Mouse (Mus musculus) erythroblast, embryonic 14.5 days (primary cell): ENCODE results near the gene Acnat1. TPM values are rescaled to one million over a fixed set of nuclear protein-coding genes. Genes with fewer than 3 reads are reported as not detected.
"Not testable (repeated sequence)": the region's sequence is repeated elsewhere in the genome, so short reads cannot be mapped to it uniquely, and the experiment has no call there.

Experiments
- H3K27me3 ChIP-seq: 2 replicates; pipeline ENCODE4 v1.6.1; 2012; ENCODE audit warnings: inconsistent platforms; ENCODE audit not compliant: control insufficient read depth
- H3K36me3 ChIP-seq: 2 replicates; pipeline ENCODE4 v1.6.1; 2012; ENCODE audit warnings: mild to moderate bottlenecking, inconsistent platforms; ENCODE audit not compliant: control insufficient read depth
- H3K4me1 ChIP-seq: 2 replicates; pipeline ENCODE4 v1.6.1; 2012; ENCODE audit warnings: inconsistent platforms; ENCODE audit not compliant: control insufficient read depth
- H3K4me3 ChIP-seq: replicated peaks from 2 replicates; pipeline ENCODE3; 2012; ENCODE audit warnings: moderate library complexity, mild to moderate bottlenecking, inconsistent platforms
- H3K9me3 ChIP-seq: 2 replicates; pipeline ENCODE4 v1.6.1; 2012; ENCODE audit warnings: low read length, inconsistent platforms, mixed read lengths; ENCODE audit not compliant: control insufficient read depth
- GATA1 ChIP-seq: IDR thresholded peaks from 2 replicates; pipeline ENCODE4 v1.6.1; 2012; ENCODE audit warnings: low read length, inconsistent platforms, mixed read lengths
- TAL1 ChIP-seq: IDR thresholded peaks from 3 replicates; pipeline ENCODE4 v1.6.1; 2012; ENCODE audit warnings: low read length, inconsistent platforms, mixed read lengths
- polyA plus RNA-seq: library from polyadenylated mRNA; stranded (reverse); fragments of >175 nt; gene quantifications from 2 replicates; pipeline ENCODE4 v1.2.3, GENCODE M21; 2012

Gene Acnat1
- polyA plus RNA-seq, 1 experiment = not detected

GRCm38 (mm10) chr4:49469435-49470151 is 4.1 kb downstream of the Acnat1 start:
- TF ChIP-seq GATA1 (no peak), TAL1 (no peak)
- Histone ChIP-seq H3K36me3 (no peaks in the 10 kb centered on the region), H3K4me3 (no peak overlapping the region), H3K9me3 (peaks cover 11% of the 10 kb centered on the region), H3K4me1 (peaks cover 19% of the 10 kb centered on the region), H3K27me3 (no peaks in the 10 kb centered on the region)

- H3K9me3 ChIP-seq = peaks cover 11% of the 10 kb centered on the region
- H3K4me3 ChIP-seq = no peak overlapping the region
- H3K27me3 ChIP-seq = no peaks in the 10 kb centered on the region
- no peaks in the 10 kb centered on the region for H3K4me1 ChIP-seq
- no peak for TF ChIP-seq TAL1
- no peak for TF ChIP-seq GATA1
- H3K36me3 ChIP-seq = no peaks in the 10 kb centered on the region
These were observed 6.4 kb downstream of the Acnat1 start for GRCm38 (mm10) chr4:49467360-49467759.

GRCm38 (mm10) chr4:49456171-49456570 is 17.5 kb downstream of the Acnat1 start:
- Histone ChIP-seq H3K9me3 (no peaks in the 10 kb centered on the region), H3K36me3 (no peaks in the 10 kb centered on the region), H3K4me3 (no peak overlapping the region), H3K27me3 (no peaks in the 10 kb centered on the region), H3K4me1 (peaks cover 28% of the 10 kb centered on the region)
- TF ChIP-seq GATA1 (no peak), TAL1 (no peak)

GRCm38 (mm10) chr4:49451848-49452551 is 21.7 kb downstream of the Acnat1 start:
- Histone ChIP-seq H3K9me3 (no peaks in the 10 kb centered on the region), H3K36me3 (no peaks in the 10 kb centered on the region; the same call in 1 of the 2 replicates), H3K4me3 (no peak overlapping the region), H3K27me3 (no peaks in the 10 kb centered on the region), H3K4me1 (peaks cover 32% of the 10 kb centered on the region)
- no peak for TF ChIP-seq GATA1
- TF ChIP-seq TAL1 = no peak

- H3K27me3 ChIP-seq, H3K4me3 ChIP-seq, H3K9me3 ChIP-seq, H3K36me3 ChIP-seq: not testable (repeated sequence)
- peaks cover 32% of the 10 kb centered on the region for H3K4me1 ChIP-seq
These were observed 22.4 kb downstream of the Acnat1 start for GRCm38 (mm10) chr4:49451133-49451847.

- H3K9me3 ChIP-seq, H3K4me1 ChIP-seq, H3K36me3 ChIP-seq, H3K27me3 ChIP-seq, H3K4me3 ChIP-seq: not testable (repeated sequence)
These were observed 36.7 kb downstream of the Acnat1 start for GRCm38 (mm10) chr4:49436968-49437367.

GRCm38 (mm10) chr4:49410151-49410550 is 63.6 kb downstream of the Acnat1 start:
- H3K9me3 ChIP-seq, H3K4me1 ChIP-seq, H3K4me3 ChIP-seq, H3K27me3 ChIP-seq, H3K36me3 ChIP-seq: not testable (repeated sequence)

- not testable (repeated sequence) for H3K4me1 ChIP-seq, H3K9me3 ChIP-seq, H3K36me3 ChIP-seq, H3K27me3 ChIP-seq, H3K4me3 ChIP-seq
These were observed 65.8 kb downstream of the Acnat1 start, which contains the start of gene Acnat2 for GRCm38 (mm10) chr4:49407957-49408356. Gene Acnat2 (minus strand): TSS chr4:49408151.

Other genes with a start within 250 kb of the Acnat1 start
- not detected in 2 replicates for gene Acnat2, start 65.8 kb downstream of the Acnat1 start, polyA plus RNA-seq
- gene Baat, start 32.6 kb upstream of the Acnat1 start, polyA plus RNA-seq = not detected in 2 replicates
- 0.15 and 0.29 TPM in 2 replicates for gene Mrpl50, start 47.2 kb upstream of the Acnat1 start, polyA plus RNA-seq
- gene Zfp189, start 47.3 kb upstream of the Acnat1 start, polyA plus RNA-seq = 0.06 TPM in 1 of 2 replicates, not detected in the other
- gene Aldob, start 75.6 kb upstream of the Acnat1 start, polyA plus RNA-seq = 0.04 TPM in 1 of 2 replicates, not detected in the other
- 0.20 and 0.23 TPM in 2 replicates for gene Tmem246, start 124.0 kb upstream of the Acnat1 start, polyA plus RNA-seq
- gene Rnf20, start 158.1 kb upstream of the Acnat1 start, polyA plus RNA-seq = 0.76 and 0.90 TPM in 2 replicates
- gene Ppp3r2, start 208.1 kb upstream of the Acnat1 start, polyA plus RNA-seq = not detected in 2 replicates